ENCODE assay signal across 8 mouse cellular contexts in genomic region chr16:33581661-33582099, GRCm38 (mm10).
DNase-seq lines count a peak whose midpoint lies in the region; ATAC-seq and TF ChIP-seq lines count a peak whose summit lies in the region.

No protein-coding gene starts in this region.

- peaks cover 2% of the 10 kb centered on the region; the same call in 1 of the 2 replicates for H3K27me3 ChIP-seq in forebrain, embryonic 10.5 days (ENCODE audit: poor library complexity, severe bottlenecking)
- no peaks in the 10 kb centered on the region for H3K27me3 ChIP-seq in forebrain, postnatal 0 days (ENCODE audit: insufficient read depth, low read length)
- H3K27me3 ChIP-seq in intestine, embryonic 15.5 days (replicated peaks): no peaks in the 10 kb centered on the region

- peak overlapping the region; percentile 86 for H3K27ac ChIP-seq in forebrain, embryonic 10.5 days
- H3K27ac ChIP-seq in forebrain, postnatal 0 days (ENCODE audit: low read depth, low read length): no peak overlapping the region
- peak overlapping the region; percentile 83 for H3K27ac ChIP-seq in intestine, embryonic 15.5 days

- no peak for DNase-seq in forebrain, embryonic 10.5 days (ENCODE audit: extremely low spot score, low spot score)
- no peak for DNase-seq in forebrain, postnatal 0 days
- peak; percentile 47 for DNase-seq in gastrocnemius, postnatal 10 days
- peak; percentile 84 for DNase-seq in lung, postnatal 10 days
- DNase-seq in cerebellum, adult 11 months: no peak
- DNase-seq in urinary bladder, adult 2 months (ENCODE audit: low spot score): no peak
- DNase-seq in cerebellum, postnatal 25 days: no peak

- no peak overlapping the region for H3K4me2 ChIP-seq in forebrain, postnatal 0 days (ENCODE audit: low read depth)
- H3K4me2 ChIP-seq in intestine, embryonic 15.5 days (replicated peaks): no peak overlapping the region

- H3K9ac ChIP-seq in forebrain, postnatal 0 days: no peak overlapping the region
- no peak overlapping the region for H3K9ac ChIP-seq in intestine, embryonic 15.5 days

- no peak overlapping the region for H3K4me3 ChIP-seq in forebrain, embryonic 10.5 days
- no peak overlapping the region for H3K4me3 ChIP-seq in forebrain, postnatal 0 days (ENCODE audit: low read depth, low read length)
- no peak overlapping the region for H3K4me3 ChIP-seq in intestine, embryonic 15.5 days (replicated peaks)

- H3K36me3 ChIP-seq in forebrain, embryonic 10.5 days (replicated peaks): no peaks in the 10 kb centered on the region
- H3K36me3 ChIP-seq in forebrain, postnatal 0 days (ENCODE audit: insufficient read depth): no peaks in the 10 kb centered on the region
- no peaks in the 10 kb centered on the region for H3K36me3 ChIP-seq in intestine, embryonic 15.5 days

- H3K9me3 ChIP-seq in forebrain, embryonic 10.5 days: no peaks in the 10 kb centered on the region
- no peaks in the 10 kb centered on the region for H3K9me3 ChIP-seq in forebrain, postnatal 0 days (ENCODE audit: low read length)
- H3K9me3 ChIP-seq in intestine, embryonic 15.5 days: no peaks in the 10 kb centered on the region

- no peak for ATAC-seq in forebrain, postnatal 0 days
- peak; percentile 8; the same call in 1 of the 2 replicates for ATAC-seq in intestine, embryonic 15.5 days

- H3K4me1 ChIP-seq in forebrain, embryonic 10.5 days: peaks cover 61% of the 10 kb centered on the region
- H3K4me1 ChIP-seq in forebrain, postnatal 0 days (ENCODE audit: insufficient read depth): peaks cover 10% of the 10 kb centered on the region; the same call in 1 of the 2 replicates
- H3K4me1 ChIP-seq in intestine, embryonic 15.5 days (replicated peaks): peaks cover 55% of the 10 kb centered on the region

- WGBS in forebrain, embryonic 10.5 days: 67% methylated on average over 4 of the region's 4 CpGs
- 71% methylated on average over 4 of the region's 4 CpGs for WGBS in forebrain, postnatal 0 days
- WGBS in intestine, embryonic 15.5 days: 41% methylated on average over 3 of the region's 4 CpGs

- TF ChIP-seq CTCF in forebrain, postnatal 0 days (IDR thresholded peaks at IDR 0.05; ENCODE audit: low read depth): no peak

Comparison
In these comparisons a context has a peak if more than half of its experiments do, and no peak if none do; other contexts are left out.
1. DNase-seq: peak in gastrocnemius, postnatal 10 days (single experiment) and lung, postnatal 10 days (single experiment); none in forebrain, embryonic 10.5 days (single experiment), forebrain, postnatal 0 days (single experiment), cerebellum, adult 11 months (single experiment), urinary bladder, adult 2 months (single experiment) and cerebellum, postnatal 25 days (0 of 2).